ENCODE assay signal across 8 mouse cellular contexts in genomic region chr4:128962029-128962925, GRCm38 (mm10). TPM values are rescaled to one million over a fixed set of nuclear protein-coding genes. Genes with fewer than 3 reads are reported as not detected.
DNase-seq lines count a peak whose midpoint lies in the region; ATAC-seq and TF ChIP-seq lines count a peak whose summit lies in the region.

Gene Azin2, minus strand, starts transcription at chr4:128962442.

- peaks cover 24% of the 10 kb centered on the region for H3K4me1 ChIP-seq in heart, embryonic 12.5 days (replicated peaks)
- H3K4me1 ChIP-seq in kidney, embryonic 16.5 days (ENCODE audit: insufficient read depth, low read length), result peaks cover 23% of the 10 kb centered on the region
- peaks cover 6% of the 10 kb centered on the region for H3K4me1 ChIP-seq in liver, adult 2 months (ENCODE audit: control insufficient read depth, insufficient read depth, low read length)

- DNase-seq in CD4-positive helper T cell, adult 2 months (ENCODE audit: low read depth, low spot score), result peak; percentile 90
- DNase-seq in brain, embryonic 18.5 days (ENCODE audit: low read depth, low spot score), result peak; percentile 78
- DNase-seq in liver, adult 2 months (ENCODE audit: extremely low read depth, low read depth, low spot score), result peak; percentile 58
- DNase-seq in spleen, postnatal 36 days (ENCODE audit: low spot score in 2 of 2), result peak; percentile 77 to 82

- WGBS in heart, embryonic 12.5 days, result under 1% methylated on average over 71 of the region's 72 CpGs
- WGBS in kidney, embryonic 16.5 days, result under 1% methylated on average over 69 of the region's 72 CpGs
- 1% methylated on average over 72 of the region's 72 CpGs for WGBS in liver, adult 2 months

- peak within 1 kb of the TSS; percentile 84 for H3K9ac ChIP-seq in heart, embryonic 12.5 days
- H3K9ac ChIP-seq in kidney, embryonic 16.5 days (replicated peaks; ENCODE audit: low read length), result peak within 1 kb of the TSS; percentile 77
- H3K9ac ChIP-seq in liver, adult 2 months (ENCODE audit: low read depth, low read length), result peak within 1 kb of the TSS; percentile 89

- no peaks in the 10 kb centered on the region for H3K9me3 ChIP-seq in heart, embryonic 12.5 days (replicated peaks)
- no peaks in the 10 kb centered on the region for H3K9me3 ChIP-seq in kidney, embryonic 16.5 days (ENCODE audit: low read length)

- H3K79me2 ChIP-seq in liver, adult 2 months (ENCODE audit: control insufficient read depth, insufficient read depth, low read length), result 0 out of 2 replicates have a peak, but pooled peaks cover 3% of the 10 kb centered on the region

- peaks cover 46% of the 10 kb centered on the region for H3K27me3 ChIP-seq in heart, embryonic 12.5 days (replicated peaks)
- no peaks in the 10 kb centered on the region for H3K27me3 ChIP-seq in kidney, embryonic 16.5 days (ENCODE audit: insufficient read depth, low read length)
- H3K27me3 ChIP-seq in liver, adult 2 months (ENCODE audit: control insufficient read depth, insufficient read depth, low read length), result no peaks in the 10 kb centered on the region

- peak; percentile 69 for ATAC-seq in erythroid progenitor cell, adult 5-6 weeks (replicated peaks; ENCODE audit: low FRiP score, poor library complexity, severe bottlenecking)
- ATAC-seq in heart, embryonic 12.5 days (ENCODE audit: insufficient number of reproducible peaks, low FRiP score), result peak; percentile 93
- ATAC-seq in kidney, embryonic 16.5 days (ENCODE audit: low FRiP score, low TSS enrichment), result peak; percentile 94
- peak; percentile 84 for ATAC-seq in monocyte, adult 5-6 weeks (replicated peaks; ENCODE audit: insufficient number of reproducible peaks, low FRiP score, low TSS enrichment, poor library complexity, severe bottlenecking)

- peak; percentile 46 for TF ChIP-seq POLR2A in liver, adult 2 months (IDR thresholded peaks at IDR 0.05; ENCODE audit: extremely low read depth, insufficient read depth, low read length)

- peak within 1 kb of the TSS; percentile 95 for H3K4me2 ChIP-seq in heart, embryonic 12.5 days
- H3K4me2 ChIP-seq in kidney, embryonic 16.5 days (replicated peaks; ENCODE audit: low read depth, low read length), result peak within 1 kb of the TSS; percentile 97

- no peak for TF ChIP-seq CTCF in liver, adult 2 months (IDR thresholded peaks at IDR 0.05; ENCODE audit: low read depth, low read length)

- H3K36me3 ChIP-seq in heart, embryonic 12.5 days, result no peaks in the 10 kb centered on the region
- no peaks in the 10 kb centered on the region for H3K36me3 ChIP-seq in kidney, embryonic 16.5 days (ENCODE audit: insufficient read depth, low read length)
- no peaks in the 10 kb centered on the region for H3K36me3 ChIP-seq in liver, adult 2 months (ENCODE audit: control insufficient read depth, insufficient read depth, low read length)

- no peak within 1 kb of the TSS for H3K27ac ChIP-seq in heart, embryonic 12.5 days (ENCODE audit: poor library complexity, severe bottlenecking)
- H3K27ac ChIP-seq in kidney, embryonic 16.5 days (ENCODE audit: low read length), result peak within 1 kb of the TSS; percentile 29; the same call in 1 of the 2 replicates
- H3K27ac ChIP-seq in liver, adult 2 months (replicated peaks; ENCODE audit: insufficient read depth, low read depth, low read length), result no peak within 1 kb of the TSS

- H3K4me3 ChIP-seq in heart, embryonic 12.5 days, result peak within 1 kb of the TSS; percentile 65
- H3K4me3 ChIP-seq in kidney, embryonic 16.5 days (ENCODE audit: low read length), result peak within 1 kb of the TSS; percentile 74
- H3K4me3 ChIP-seq in liver, adult 2 months (ENCODE audit: insufficient read depth, low read depth, low read length), result peak within 1 kb of the TSS; percentile 83

RNA-seq across cellular contexts. Expression of gene Azin2, which starts in this region (rescaled TPM):
- 3.4 TPM in 1 of 2 replicates, not detected in the other for total RNA-seq in erythroid progenitor cell, adult 5-6 weeks (2015; ENCODE audit: low replicate concordance)
- not detected in 2 replicates for total RNA-seq in erythroid progenitor cell, adult 5-6 weeks (2017; ENCODE audit: low replicate concordance)
- polyA plus RNA-seq in heart, embryonic 12.5 days (2016; fragmentation: Nextera tagmentation; extraction: Ambion mirVana), result 6.8 and 7.4 TPM in 2 replicates
- polyA plus RNA-seq in kidney, embryonic 16.5 days (2015; fragmentation: Nextera tagmentation; extraction: Ambion mirVana), result 21.7 and 26.3 TPM in 2 replicates
- total RNA-seq in liver, adult 2 months (2014; rRNA removed), result 5.4 and 5.7 TPM in 2 replicates
- polyA plus RNA-seq in liver, adult 2 months (2012; rRNA removed), result 0.81 and 1.7 TPM in 2 replicates
- total RNA-seq in monocyte, adult 5-6 weeks (2017), result 2.2 to 11.7 TPM (median 5.8 TPM) in 3 replicates
